Mouse (Mus musculus) gastrocnemius, postnatal 14 days (tissue): ENCODE data around the gene Net1. TPM values are rescaled to one million over a fixed set of nuclear protein-coding genes. Genes with fewer than 3 reads are reported as not detected.
"Not testable (repeated sequence)": the region's sequence is repeated elsewhere in the genome, so short reads cannot be mapped to it uniquely, and the experiment has no call there.

ENCODE experiments used
- DNase-seq: peaks from one replicate; pipeline ENCODE4 v3.0.0; 2021; ENCODE audit warnings: mixed read lengths
- intact Hi-C: fragments of 180-260 bp; cut with DNase I; formaldehyde crosslinking; loops from one replicate; pipeline ENCODE4 v1.15.1; 2025; ENCODE audit warnings: low total_unique reads
- microRNA-seq, 2 experiments: library from miRNA; unstranded; fragments of <30 nt; microRNA quantifications; one replicate each; pipeline ENCODE4 v1.2.0; 2021
- total RNA-seq, 2 experiments: library from RNA; stranded (reverse); gene quantifications; 2 replicates each; pipeline ENCODE4 v1.2.3; 2021

Net1 gene
- total RNA-seq, 2 experiments from 2014 or later = 32.8 to 46.3 TPM

DNA sequence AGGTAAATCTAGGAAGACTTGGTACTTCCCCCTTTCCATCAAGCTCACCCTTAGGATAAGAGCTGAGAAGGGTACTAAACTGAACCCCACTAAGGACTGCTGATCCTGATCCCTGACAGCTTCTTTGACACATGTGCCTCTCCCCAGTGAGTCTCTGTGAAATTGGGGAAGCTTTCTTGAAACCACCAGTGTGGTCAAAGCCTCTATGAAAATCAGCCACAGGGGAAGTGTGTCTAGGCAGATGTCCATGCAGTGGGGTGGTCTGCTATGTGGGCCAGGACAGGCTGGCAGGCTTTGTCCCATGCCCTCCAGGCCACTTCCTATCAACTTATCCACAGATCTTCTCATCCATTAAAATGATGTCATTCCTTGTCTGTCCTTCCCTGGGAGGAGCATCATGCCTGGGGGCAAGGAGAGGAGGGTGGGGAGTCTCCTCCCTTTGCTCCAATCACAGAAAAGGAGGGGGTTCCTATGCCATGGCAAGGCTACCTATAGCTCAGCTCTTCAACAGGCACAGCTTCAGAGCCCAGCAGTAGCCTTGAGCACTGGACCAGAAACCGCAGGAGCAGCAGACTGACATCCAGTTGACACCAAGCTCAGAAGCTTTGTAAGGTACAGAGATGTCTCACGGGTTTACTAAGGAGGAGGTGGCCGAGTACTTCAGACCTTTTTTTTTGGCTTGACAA lies 64.2 kb downstream of the Net1 start, which contains the start of gene Calm5:
Gene Calm5 (plus strand): TSS at position 526 of the 686 bp plus-strand sequence.
- DNase-seq, intact Hi-C loops: not testable (repeated sequence)

DNA sequence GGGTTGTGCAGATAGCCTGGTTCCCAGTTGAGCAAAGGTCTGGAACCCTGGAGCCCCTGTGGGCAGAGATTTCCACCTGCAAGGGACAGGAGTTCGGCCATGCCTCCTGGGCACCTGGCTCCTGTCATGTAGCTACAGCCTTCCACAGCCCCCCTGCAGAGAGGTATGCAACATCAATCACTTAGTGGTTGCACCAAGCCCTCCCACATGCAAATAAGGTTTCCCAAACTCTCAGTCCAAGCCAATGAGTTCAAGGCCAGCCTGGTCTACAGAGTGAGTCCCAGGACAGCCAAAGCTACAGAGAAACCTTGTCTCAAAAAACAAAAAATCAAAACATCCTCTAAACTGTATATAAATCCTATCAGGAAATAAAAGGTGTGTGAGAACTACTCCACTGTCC lies 67.7 kb downstream of the Net1 start:
- DNase-seq = no peak
- intact Hi-C loops = no loop called here

DNA sequence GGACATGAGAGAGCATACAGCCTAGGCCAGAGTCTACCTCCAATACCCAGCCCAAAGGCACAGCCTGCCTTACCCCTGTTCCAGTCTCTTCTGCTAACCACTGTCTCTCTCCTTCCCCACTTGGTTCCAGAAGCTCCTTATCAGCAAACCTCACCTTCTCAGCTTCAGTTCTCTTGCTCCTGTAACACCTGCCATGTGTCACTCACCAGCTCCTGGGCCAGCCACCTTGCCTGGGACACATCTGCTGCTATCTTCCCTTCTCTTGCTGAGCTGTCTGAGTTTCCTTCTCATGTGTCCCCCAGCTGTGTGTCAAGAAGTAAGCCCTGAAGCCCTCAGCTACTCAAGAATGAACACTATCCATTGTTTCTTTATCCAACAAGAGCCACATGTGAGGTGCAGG lies 77.4 kb downstream of the Net1 start:
- DNase-seq, intact Hi-C loops: not testable (repeated sequence)

DNA sequence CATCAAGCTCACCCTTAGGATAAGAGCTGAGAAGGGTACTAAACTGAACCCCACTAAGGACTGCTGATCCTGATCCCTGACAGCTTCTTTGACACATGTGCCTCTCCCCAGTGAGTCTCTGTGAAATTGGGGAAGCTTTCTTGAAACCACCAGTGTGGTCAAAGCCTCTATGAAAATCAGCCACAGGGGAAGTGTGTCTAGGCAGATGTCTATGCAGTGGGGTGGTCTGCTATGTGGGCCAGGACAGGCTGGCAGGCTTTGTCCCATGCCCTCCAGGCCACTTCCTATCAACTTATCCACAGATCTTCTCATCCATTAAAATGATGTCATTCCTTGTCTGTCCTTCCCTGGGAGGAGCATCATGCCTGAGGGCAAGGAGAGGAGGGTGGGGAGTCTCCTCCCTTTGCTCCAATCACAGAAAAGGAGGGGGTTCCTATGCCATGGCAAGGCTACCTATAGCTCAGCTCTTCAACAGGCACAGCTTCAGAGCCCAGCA lies 80.7 kb downstream of the Net1 start, which contains the start of gene Calm4:
Gene Calm4 (plus strand): TSS at position 446 of the 496 bp plus-strand sequence.
- intact Hi-C loops, DNase-seq: not testable (repeated sequence)

DNA sequence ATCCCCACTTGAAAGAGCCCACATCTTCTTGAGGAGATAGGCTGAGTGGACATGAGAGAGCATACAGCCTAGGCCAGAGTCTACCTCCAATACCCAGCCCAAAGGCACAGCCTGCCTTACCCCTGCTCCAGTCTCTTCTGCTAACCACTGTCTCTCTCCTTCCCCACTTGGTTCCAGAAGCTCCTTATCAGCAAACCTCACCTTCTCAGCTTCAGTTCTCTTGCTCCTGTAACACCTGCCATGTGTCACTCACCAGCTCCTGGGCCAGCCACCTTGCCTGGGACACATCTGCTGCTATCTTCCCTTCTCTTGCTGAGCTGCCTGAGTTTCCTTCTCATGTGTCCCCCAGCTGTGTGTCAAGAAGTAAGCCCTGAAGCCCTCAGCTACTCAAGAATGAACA lies 84.4 kb downstream of the Net1 start:
- DNase-seq, intact Hi-C loops: not testable (repeated sequence)

DNA sequence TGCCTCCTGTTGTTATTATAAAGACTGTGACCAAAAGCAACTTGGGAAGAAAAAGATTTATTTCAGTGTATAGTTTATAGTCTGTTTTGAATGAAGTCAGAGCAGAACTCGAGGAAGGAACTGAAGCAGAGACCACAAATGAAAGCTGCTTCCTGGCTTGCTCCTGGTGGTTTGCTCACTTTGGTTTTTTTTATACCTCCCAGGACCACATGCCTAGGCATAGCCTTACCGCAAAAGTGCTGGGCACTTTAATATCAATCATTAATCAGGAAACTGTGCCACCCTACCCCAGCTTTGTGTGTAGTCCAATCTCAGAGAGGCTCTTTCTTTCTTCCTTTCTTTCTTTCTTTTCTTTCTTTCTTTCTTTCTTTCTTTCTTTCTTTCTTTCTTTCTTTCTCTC lies 85.6 kb downstream of the Net1 start:
- no peak for DNase-seq
- intact Hi-C loops = no loop called here

Small RNA genes within 50 kb of the gene (microRNA-seq; reads per million reads assigned to microRNA genes)
- 0 reads per million in 2 experiments for gene Gm22460

Other genes with a start within 250 kb of the Net1 start
- gene Calml3, start 113.9 kb downstream of the Net1 start, total RNA-seq = not detected
- not detected for gene Calm4, start 80.5 kb downstream of the Net1 start, total RNA-seq
- gene Calm5, start 64.0 kb downstream of the Net1 start, total RNA-seq = not detected
- not detected for gene Tubal3, start 54 bp upstream of the Net1 start, total RNA-seq
- not detected for gene Ucn3, start 27.1 kb upstream of the Net1 start, total RNA-seq
- 1 to 10 TPM; 3.0 to 3.3 TPM for gene Akr1c14, start 130.8 kb upstream of the Net1 start, total RNA-seq
- under 1 TPM; 0.25 to 0.38 TPM for gene Akr1c18, start 232.4 kb upstream of the Net1 start, total RNA-seq